Mouse (Mus musculus): ENCODE results near the gene Mt3.
"Not testable (repeated sequence)": the region's sequence is repeated elsewhere in the genome, so short reads cannot be mapped to it uniquely, and the experiment has no call there.

Gene Mt3

DNA sequence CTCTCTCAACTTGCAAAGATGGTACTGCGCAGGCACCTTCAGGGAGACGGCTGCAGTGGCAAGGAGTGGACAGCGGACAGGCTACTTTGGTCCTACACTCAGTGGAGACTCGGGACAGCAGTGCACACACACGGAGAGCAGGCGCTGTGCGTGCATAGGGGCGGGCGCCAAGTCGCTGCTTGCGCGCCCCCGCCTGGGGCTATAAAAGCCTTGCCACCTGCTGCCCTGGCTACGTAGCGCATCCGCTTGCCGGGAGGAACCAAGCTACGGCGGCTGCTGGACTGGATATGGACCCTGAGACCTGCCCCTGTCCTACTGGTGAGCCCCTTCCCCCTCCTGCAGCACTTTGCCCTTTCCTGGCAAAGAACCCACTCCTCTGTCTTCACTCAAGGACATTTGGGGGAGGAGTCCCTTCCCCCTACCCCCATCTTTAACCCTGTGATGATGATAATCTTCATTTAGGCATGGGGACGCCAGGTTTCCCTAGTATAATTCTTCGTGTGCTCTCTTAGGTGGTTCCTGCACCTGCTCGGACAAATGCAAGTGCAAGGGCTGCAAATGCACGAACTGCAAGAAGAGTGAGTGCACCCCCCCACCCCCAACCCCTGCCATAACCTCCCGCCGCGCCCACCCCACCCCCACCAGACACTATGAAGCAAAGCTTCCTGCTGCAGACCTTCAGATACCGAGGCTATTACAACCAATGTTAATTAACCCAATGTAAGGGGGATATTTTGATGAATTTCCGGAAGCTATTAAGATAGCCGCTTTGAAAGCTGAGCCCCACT is at the start of gene Mt3:
Gene Mt3 (plus strand): TSS at position 95 of the 788 bp plus-strand sequence.
- DNase-seq, result no peak

DNA sequence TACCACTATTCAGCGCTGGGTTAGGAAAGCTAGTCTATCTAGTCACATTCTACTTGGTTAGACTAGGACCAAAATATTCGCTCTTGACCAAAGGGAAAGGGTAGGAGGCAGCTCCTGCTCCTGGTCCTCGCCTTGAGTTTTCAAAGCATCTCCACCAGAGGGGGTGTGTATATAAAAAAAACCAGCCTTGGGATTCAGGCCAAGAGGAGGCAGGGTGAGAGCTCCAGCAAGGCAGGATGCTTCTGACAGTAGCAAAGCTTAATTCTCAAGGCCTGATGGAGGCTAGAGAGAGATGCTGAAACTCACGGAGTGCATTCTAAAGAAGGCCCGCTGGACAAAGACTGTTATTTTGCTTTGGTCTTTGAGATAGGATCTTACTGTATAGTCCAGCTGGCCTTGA is 48.3 kb upstream of the Mt3 start:
- no peak for DNase-seq

DNA sequence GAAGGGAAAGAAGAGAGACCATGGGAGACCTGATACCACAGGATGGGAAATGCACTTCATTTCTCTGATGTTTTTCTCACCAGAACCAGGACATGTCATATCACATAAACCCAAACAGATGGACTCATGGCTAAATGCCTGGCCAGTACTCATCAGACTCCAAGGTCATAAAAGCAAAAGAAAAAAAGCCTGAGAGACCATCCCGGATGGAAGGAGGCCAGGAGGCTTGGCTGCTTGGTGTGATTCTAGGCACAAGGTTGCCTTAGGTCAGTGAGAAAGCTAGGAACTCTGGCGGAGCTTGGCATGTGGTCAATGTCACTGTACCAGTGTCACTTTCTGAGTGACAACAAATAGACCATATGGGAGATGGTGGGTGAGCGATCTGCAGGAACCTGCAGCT is 44.5 kb upstream of the Mt3 start:
- DNase-seq, result no peak

DNA sequence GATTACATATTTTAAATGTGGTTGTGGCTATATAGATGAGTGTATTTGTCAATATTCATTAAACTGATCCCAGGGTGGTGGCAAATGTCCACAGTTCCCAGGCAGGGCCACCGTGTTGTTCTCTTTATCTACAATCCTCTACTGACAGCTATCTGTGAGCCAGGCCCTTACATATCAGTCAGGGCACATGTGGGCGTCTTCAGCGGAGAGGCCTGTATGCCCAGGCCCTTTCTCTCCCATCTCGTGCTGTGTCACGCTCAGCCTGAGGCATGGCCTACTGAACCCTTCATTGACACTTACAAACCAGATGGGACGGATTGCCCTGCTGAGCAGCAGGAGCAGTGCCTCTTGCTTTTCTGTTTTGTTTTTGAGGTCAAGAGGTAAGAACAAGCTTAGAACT is 43.0 kb upstream of the Mt3 start:
- DNase-seq, result no peak

DNA sequence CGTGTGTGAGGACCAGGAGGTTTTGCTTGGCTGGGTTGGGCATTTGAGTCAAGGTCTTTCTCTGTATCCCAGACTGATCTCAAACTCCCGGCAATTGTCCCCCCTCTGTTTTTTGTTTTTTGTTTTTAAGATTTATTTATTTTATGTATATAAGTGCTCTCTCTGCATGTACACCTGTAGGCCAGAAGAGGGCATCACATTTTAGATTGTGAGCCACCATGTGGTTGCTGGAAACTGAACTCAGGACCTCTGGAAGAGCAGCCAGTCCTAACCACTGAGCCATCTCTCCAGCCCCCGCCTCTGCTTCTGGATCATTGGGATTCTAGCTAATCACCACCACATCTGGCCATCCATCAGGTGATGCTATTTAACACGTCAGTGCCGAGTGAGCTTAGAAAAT is 42.6 kb upstream of the Mt3 start:
- no peak for DNase-seq

DNA sequence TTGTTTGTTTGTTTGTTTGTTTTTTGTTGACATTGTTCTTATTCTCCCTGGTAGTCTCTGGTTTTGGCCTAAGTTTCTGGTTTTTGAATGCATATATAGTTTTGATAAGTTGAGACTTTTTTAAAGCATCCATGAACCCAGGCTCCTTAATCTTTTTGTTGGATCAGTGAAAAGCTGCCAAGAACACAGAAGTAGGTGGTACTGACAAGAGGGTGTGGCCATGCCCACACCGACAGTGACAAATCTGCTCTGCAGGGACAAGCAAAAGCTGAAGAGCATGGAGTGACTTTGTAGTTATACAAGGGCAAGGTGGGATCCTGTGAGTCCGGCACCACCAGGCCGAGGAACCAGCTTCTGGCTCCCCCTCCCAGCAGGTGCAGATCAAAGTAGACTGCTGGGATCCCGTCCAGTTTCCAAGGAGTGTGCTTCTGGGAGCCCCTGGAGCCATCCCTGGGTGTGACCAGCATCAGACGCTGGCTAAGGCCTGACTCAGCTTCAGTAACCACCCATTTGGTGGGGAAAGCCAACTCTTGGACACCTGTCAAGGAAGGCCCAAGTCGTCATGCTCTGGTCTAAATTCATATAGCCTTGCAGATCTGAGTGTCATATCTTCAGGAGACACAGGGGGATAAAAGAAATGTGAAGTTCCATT is 41.8 kb upstream of the Mt3 start:
- no peak for DNase-seq

DNA sequence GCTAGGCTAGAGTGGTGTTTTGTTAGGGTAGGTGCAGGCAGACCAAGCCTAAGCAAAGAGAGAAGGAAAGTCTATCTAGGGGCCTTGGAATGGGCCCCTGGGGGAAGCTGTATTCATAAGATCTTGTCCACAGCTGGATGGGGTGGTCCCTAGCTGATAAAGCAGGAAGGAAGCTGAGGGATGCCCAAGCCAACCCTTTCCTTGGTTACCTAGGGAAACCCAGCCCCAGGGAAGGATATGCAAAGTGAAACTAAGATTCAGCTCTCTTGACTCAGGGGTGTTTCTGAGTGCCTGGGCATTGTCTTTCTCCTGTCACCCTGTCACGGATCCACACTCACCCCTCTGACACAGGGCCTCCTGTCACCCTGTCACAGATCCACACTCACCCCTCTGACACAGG is 39.0 kb upstream of the Mt3 start:
- DNase-seq, result no peak

DNA sequence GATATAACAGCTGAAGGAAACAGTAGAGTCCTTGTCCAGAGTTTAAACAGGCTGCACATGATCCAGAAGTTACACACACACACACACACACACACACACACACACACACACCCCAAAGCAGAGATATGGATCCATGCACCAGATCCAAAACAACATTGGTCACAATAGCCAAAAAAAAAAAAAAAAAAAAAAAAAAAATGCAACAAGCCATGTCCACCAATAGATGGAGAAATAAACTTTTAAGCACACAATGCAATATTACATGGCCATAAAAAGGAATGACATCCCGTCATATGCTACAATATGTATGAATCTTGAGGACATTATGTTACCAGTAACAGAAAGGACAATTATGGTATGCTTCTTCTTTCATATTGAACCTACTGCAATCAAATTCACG is 38.4 kb upstream of the Mt3 start:
- DNase-seq, result no peak

DNA sequence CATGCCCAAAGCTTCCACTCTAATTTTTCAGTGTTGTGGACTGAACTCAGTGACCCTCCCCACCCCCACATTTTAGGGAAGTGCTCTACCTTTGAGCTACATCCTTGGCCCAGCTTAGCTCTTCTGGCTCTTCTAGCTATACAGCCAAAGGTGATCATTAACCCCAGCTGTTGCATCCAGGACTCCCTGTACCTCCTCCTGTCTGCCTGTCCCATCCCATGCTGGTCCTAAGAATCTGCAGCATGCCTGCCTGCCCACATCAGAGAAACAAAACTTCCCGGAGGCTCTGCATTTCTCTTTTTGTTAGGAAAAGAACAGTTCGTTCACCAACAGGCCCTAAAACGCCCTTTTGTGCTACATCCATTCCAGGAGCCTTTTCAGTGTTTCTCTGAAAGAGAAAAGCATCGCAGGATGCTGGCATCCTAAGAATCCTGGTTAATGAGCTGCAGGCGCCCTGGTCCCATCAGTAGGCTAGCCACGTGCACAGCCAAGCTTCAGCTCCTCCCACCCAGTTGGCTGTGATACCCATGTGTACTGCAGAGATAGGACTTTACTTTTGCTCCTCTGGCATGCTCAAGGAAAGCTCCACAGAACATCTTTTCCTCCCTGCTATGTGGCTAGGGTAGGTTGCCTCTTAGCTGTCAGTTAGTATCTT is 33.5 kb upstream of the Mt3 start:
- DNase-seq, result peak; percentile 23

DNA sequence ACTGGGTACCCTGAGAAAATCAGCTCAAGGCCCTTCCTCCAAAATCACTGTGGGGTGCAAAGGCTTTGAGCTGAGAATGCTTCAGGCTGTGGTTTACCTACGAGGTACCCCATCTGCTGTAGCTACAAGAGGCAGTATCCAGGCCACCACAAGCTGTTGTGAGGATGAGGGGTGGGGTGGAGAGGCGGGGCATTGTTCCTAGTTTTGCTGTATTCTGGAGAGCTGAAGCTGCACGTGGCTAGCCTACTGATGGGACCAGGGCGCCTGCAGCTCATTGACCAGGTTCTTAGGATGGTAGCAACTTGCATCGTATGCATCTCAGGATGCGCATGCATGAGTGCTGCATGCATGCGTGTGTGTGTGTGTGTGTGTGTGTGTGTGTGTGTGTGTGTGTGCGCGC is 30.8 kb upstream of the Mt3 start:
- DNase-seq, result no peak

DNA sequence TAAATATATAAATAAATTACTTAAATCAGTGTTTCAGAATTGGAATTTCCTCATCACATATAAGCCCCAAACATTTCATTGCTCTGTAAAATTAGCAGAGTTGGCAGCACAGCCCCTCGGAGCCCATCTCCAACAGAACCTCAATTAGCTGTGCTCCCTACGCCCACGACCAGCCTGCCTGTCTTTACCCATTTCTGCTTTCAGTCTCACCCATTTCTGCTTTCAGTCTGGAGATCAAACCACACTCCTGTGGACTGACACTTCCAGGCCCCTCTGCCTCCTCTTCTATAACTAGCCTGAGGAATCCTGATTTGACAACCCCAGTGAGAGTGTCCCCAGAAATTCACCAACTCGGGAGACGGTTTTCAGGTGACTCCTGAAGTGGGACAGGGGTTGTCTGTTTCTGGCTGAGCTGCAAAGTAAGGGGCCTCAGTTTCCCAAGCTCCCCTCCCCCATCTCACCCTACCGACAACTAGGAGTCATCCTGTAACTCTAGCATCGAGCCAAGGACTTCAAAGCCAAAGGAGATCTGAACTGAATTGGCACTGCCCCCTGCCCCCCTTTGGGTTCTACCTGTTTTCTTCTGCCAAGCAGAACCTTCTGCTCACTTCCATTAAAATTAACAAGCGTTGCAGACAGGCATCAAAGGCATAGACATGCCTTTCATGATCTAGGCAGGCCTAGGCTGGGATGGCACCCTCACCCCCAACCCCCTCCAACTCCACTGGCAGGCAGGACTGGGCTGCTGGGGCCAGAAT is 29.5 kb upstream of the Mt3 start:
- no peak for DNase-seq

DNA sequence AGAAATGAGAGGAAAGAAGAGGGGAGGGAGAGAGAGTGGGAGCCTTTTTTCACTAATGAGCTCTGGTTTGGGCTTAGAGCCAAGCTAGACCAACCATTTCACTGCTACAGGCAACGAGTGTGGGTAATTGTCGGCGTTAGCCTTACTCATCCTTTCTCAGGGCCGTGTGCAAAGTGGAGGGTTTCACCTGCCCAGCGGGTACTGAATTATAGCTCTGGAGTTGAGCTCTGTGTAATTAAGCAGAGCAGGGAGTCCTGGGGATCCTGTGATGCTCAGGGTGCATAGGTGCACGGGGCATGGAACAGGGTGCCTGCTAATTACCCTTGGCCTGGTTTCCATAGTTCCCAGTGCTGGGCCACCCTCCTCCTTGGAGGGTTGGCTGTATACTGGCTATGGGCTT is 24.7 kb upstream of the Mt3 start:
- no peak for DNase-seq

DNA sequence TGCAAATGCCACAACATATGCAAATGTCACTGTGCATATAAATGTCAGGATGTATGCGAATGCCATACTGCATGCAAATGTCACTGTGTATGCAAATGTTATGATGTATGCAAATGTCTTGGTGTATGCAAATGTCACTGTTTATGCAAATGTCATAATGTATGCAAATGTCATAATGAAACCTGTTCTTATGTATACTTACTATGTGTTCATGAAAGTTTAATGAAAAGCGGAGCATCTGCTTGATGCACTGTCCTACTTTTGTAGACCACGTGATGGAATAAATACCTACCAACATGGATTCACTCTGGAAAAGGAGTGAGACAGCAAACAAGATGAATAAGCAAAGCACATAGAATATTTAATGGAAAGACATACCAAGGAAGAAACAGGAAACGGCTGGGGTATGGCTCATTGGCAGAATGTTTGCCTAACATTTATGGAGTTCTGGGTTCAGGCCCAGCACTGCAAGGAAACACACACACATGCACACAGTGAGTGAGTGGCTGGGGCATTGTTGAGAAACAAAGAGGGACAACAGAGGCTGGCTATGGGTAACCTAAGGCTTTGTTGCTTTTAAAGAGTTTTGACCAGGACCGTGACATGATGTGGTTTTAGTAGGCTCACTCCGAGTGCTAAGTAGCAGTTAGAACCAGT is 23.1 kb upstream of the Mt3 start:
- no peak for DNase-seq

DNA sequence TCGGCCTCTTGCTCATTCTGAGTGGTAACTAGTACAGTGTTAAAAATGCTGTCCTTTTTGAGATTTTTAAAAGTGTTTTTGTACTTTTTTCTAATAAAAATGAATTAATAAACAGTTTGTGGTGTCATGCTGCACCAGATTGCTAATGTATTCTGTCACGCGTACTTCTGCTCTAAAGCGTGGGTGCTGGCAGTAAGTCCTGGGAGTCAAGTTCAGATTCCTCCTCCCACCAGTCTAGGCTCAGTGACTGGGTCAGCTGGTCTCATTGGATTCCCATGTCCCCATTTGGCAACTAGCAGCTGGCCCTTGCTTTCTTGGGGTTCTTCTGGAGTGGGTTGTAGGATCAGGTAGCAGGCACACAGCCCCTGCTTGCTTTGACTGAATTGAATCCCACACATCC is 22.3 kb upstream of the Mt3 start:
- DNase-seq, result no peak

DNA sequence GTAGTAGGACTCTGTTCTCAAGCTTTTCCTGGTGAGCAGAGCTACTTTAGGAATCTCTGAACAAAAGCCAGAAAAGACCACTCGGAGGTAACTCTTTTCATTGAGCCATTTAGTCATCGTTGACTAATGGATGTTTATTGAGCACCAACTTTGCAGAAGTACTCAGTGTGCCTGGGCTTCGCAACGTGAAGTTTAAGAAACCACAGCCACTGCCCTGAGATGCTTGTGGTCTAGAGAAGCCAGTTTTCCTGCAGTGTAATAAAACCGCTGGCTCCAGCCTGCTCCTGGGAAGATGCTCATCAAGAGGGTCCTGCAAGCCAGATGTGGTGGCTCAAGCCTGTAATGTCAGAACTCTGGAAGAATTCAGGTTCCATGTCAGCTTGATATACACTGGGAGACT is 20.3 kb upstream of the Mt3 start:
- DNase-seq, result no peak

DNA sequence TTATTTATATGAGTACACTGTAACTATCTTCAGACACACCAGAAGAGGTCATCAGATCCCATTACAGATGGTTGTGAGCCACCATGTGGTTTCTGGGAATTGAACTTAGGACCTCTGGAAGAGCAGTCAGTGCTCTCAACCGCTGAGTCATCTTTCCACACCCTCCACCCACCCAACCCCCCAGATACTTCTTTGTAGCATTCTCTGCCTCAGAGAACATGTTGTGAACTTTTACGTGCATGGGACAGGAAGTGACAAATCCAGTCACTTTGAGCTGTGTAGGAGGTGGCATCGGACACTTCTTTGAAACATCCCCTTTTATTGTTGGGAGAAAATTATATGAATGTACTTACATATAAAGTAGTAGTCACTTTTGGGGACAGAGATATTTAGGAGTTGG is 17.8 kb upstream of the Mt3 start:
- not testable (repeated sequence) for DNase-seq

DNA sequence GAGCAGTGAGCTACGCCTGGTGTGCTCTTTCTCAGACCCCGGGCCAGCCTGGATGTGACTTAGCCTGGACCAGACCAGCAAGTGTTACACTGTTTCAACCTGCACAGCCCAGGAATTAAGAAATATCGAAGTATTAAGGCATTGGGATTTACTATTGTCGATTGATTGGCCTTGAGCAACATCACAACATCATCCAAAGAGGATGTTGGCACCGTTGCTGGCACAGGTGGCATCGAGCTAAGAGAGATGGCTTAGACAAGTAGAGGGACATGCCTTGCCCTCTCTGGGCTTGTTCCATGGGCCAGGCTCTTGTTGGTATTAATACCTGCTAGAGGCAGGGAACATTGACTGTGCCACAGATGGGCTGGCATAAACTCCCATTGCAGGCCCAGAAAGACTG is 16.9 kb upstream of the Mt3 start:
- no peak for DNase-seq

DNA sequence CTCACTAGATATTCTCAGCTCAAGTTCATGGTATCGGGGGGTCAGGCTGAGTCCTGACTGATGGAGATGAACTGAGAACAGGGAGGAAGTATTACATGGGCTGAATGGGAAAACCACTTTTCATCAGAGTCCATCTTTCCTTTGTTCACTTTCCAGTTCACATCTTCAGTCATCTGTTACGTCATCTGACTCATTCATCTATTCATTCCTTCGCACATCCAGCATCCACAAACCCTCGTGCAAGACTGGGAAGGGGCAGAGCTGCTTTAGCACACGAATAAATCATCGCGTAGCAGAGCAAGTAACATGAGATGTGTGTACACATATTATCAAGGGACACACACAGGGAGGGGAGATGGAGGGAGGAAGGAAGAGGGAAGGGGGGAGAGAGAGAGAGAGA is 16.2 kb upstream of the Mt3 start:
- DNase-seq, result no peak

DNA sequence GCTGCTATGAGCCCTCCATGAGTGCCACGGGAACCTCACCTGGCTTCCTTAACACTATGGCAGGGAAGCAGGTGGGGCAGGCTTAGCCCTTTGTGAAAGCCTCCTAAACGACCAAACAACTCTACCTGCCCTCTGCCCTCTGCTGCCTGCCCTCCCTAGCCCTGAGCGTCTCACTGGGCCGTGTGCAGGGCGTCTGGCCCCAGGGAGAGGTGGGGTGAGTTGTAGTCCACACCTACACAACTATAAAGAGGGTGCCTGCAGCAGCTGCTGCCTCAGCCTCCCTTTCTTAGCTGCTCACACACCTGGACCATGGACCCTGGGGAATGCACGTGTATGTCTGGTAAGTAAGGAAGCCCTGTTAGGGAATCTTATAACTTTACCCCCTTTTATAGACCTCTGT is 15.5 kb upstream of the Mt3 start, which contains the start of gene Mt4:
Gene Mt4 (plus strand): TSS at position 265 of the 400 bp plus-strand sequence.
- DNase-seq, result no peak

DNA sequence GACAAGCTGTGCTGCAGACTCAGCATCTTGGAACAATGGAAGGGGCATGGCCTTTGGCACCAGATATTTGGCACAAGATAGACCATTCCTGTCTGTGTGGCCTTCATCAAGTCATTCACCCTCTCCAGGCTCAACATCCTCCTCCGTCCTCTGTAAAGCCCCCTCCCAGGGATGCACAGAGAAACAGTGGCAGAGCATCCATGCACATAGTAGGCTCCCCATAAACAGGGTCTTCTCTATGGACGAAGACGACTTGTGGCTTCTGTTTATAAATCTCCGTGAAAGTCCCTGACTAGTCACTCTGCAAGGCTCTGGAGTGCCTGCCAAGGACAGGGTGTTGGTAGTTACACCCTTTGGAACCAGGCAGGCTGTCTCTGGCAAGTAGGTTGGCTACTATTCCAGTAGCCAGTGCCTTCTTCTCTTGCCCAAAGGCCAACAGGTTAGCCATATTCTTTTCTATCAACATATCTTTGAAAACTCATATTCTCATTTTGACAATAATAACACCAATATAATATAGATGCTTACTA is 12.1 kb upstream of the Mt3 start:
- no peak for DNase-seq

DNA sequence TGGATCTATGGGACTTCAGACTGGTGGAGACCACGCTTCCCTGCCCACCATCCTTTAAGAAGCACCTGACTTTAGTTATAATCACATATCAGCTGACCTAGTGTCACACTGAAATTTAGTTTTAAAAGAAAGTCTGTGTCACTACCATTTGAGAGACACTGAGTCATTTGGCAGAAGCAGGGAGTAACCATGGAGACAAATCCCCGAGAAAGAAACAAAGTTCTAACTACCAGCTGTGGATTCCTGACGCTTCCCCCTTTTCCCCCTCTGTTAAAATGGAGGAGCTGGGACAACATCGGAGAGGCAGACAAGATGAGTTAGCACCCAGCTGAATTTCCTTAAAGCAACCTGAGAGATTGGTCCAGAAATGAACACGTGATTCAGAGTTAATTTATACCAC is 4.2 kb upstream of the Mt3 start:
- DNase-seq, result no peak

DNA sequence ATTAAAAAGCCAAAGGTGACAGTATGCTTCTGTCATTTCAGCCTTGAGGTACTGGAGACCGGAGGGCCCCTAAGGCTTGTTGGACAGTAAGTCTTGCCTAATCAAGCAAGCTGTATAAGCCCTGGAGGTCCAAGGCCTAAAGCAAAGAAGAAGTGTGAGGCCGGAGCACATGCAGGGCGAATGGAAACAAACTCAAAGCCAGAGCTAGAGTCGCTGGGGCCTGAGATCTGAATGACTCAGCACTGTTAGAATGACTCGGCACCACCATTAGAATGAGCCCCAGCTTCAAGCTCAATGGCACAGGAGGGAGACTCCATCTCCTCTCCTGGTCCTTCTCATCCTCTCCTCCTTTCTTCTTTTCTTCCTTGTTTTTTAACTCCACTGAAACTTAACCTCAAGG is 1.5 kb upstream of the Mt3 start:
- no peak for DNase-seq

DNA sequence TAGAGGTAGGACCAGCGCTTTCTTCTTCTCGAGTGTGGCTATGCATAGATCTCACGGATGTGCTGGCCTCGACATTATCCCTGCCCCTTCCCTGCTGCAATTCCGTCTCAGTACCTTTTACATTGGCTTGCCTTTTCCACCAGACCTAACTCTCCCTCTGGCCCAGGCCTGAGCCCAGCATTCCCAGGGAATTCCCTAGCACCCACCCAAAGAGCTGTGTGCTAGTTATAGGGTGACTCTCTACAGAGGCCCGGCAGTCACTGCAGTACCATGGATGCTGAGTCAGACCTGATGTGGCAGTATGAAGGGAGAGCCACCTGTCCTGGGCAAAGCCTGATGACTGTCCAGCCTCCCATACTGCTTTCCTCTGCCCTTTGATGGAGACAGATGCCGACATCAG is 1.0 kb downstream of the Mt3 start:
- no peak for DNase-seq

Data from kidney, adult 11 months (tissue).